ENCODE assay signal across 8 mouse cellular contexts in genomic region chr2:61138625-61138997, GRCm38 (mm10).
A peak's percentile ranks its signal among the peaks of the same experiment; 100 is the strongest.
DNase-seq lines count a peak whose midpoint lies in the region; ATAC-seq and TF ChIP-seq lines count a peak whose summit lies in the region.

No protein-coding gene starts in this region.

- no peak overlapping the region for H3K9ac ChIP-seq in heart, embryonic 11.5 days (ENCODE audit: low read depth, low read length)
- no peak overlapping the region for H3K9ac ChIP-seq in limb, embryonic 13.5 days

- CTCF ChIA-PET in Patski (lab: Charles Lee): interaction anchor here (0.8 kb wide), 1 partner anchor 263 kb away, joined by 3 read pairs; no protein-coding TSS in a partner anchor

- H3K9me3 ChIP-seq in heart, embryonic 11.5 days (replicated peaks; ENCODE audit: control insufficient read depth, low read length): no peaks in the 10 kb centered on the region
- H3K9me3 ChIP-seq in limb, embryonic 13.5 days: no peaks in the 10 kb centered on the region

- POLR2A ChIA-PET in Patski (lab: Charles Lee): no interaction called here

- H3K27ac ChIP-seq in heart, embryonic 11.5 days (ENCODE audit: low read depth, low read length): peak overlapping the region; percentile 85
- peak overlapping the region; percentile 70; the same call in 1 of the 2 replicates for H3K27ac ChIP-seq in limb, embryonic 13.5 days

- H3K27me3 ChIP-seq in Patski: no peaks in the 10 kb centered on the region
- no peaks in the 10 kb centered on the region for H3K27me3 ChIP-seq in heart, embryonic 11.5 days (ENCODE audit: control insufficient read depth, insufficient read depth, low read length)
- H3K27me3 ChIP-seq in limb, embryonic 13.5 days: no peaks in the 10 kb centered on the region

- peak; percentile 62 for ATAC-seq in Patski
- ATAC-seq in heart, embryonic 11.5 days (replicated peaks; ENCODE audit: insufficient number of reproducible peaks, low FRiP score, low TSS enrichment): no peak
- peak; percentile 48; the same call in 1 of the 2 replicates for ATAC-seq in limb, embryonic 13.5 days (ENCODE audit: low FRiP score, low read depth)

- peak overlapping the region; percentile 43 for H3K4me2 ChIP-seq in heart, embryonic 11.5 days
- H3K4me2 ChIP-seq in limb, embryonic 13.5 days (replicated peaks): peak overlapping the region; percentile 46

- H3K4me3 ChIP-seq in heart, embryonic 11.5 days (ENCODE audit: low read depth, low read length): no peak overlapping the region
- H3K4me3 ChIP-seq in limb, embryonic 13.5 days: no peak overlapping the region

- in situ Hi-C loops in Patski (cut with MboI; ENCODE audit: low pct_unique_long_range_greater_than_20kb): no loop called here

- peak; percentile 5 for DNase-seq in kidney, adult 11 months
- DNase-seq in kidney, postnatal 14 days: no peak
- DNase-seq in Patski (ENCODE audit: low read depth, low spot score): no peak
- DNase-seq in retina, postnatal 1 day: no peak
- DNase-seq in urinary bladder, adult 2 months (ENCODE audit: low spot score): no peak
- no peak for DNase-seq in cerebellum, postnatal 14 days

- WGBS in heart, embryonic 11.5 days (ENCODE audit: insufficient replicate concordance): 30% methylated on average over 3 of the region's 3 CpGs
- WGBS in limb, embryonic 13.5 days: 42% methylated on average over 3 of the region's 3 CpGs

- peaks cover 14% of the 10 kb centered on the region for H3K4me1 ChIP-seq in heart, embryonic 11.5 days (ENCODE audit: control insufficient read depth, insufficient read depth, low read length)
- H3K4me1 ChIP-seq in limb, embryonic 13.5 days: peaks cover 17% of the 10 kb centered on the region

- no peaks in the 10 kb centered on the region for H3K36me3 ChIP-seq in heart, embryonic 11.5 days (ENCODE audit: control insufficient read depth, insufficient read depth, low read length)
- no peaks in the 10 kb centered on the region for H3K36me3 ChIP-seq in limb, embryonic 13.5 days

- TF ChIP-seq CTCF in Patski (IDR thresholded peaks at IDR 0.05): no peak
